Mouse (Mus musculus) intestine, embryonic 16.5 days (tissue): ENCODE data around the gene Kif26b. TPM values are rescaled to one million over a fixed set of nuclear protein-coding genes. Genes with fewer than 3 reads are reported as not detected.

Experiments
- ATAC-seq: fragments of 200-750 bp; cut with Nextera tagmentation; 2 replicates; pipeline ENCODE4 v1.8.0; 2017; ENCODE audit warnings: moderate TSS enrichment, moderate library complexity
- H3K27ac ChIP-seq: fragments of 300-500 bp; sonication (generic); 2 replicates; pipeline ENCODE4 v1.5.1; 2014; ENCODE audit warnings: mild to moderate bottlenecking, low read length
- H3K27me3 ChIP-seq: fragments of 300-500 bp; sonication (generic); replicated peaks from 2 replicates; pipeline ENCODE4 v1.6.1; 2014; ENCODE audit warnings: low read length, control low read depth, mixed read lengths; ENCODE audit not compliant: control insufficient read depth, insufficient read depth
- H3K36me3 ChIP-seq: fragments of 300-500 bp; sonication (generic); 2 replicates; pipeline ENCODE4 v1.6.1; 2014; ENCODE audit warnings: low read length, control low read depth; ENCODE audit not compliant: control insufficient read depth, insufficient read depth
- H3K4me1 ChIP-seq: fragments of 300-500 bp; sonication (generic); 2 replicates; pipeline ENCODE4 v1.6.1; 2014; ENCODE audit warnings: low read length, control low read depth, mixed read lengths; ENCODE audit not compliant: control insufficient read depth, insufficient read depth
- H3K4me2 ChIP-seq: fragments of 300-500 bp; sonication (generic); 2 replicates; pipeline ENCODE4 v1.6.1; 2014; ENCODE audit warnings: low read depth, low read length, control low read depth
- H3K4me3 ChIP-seq: fragments of 300-500 bp; sonication (generic); 2 replicates; pipeline ENCODE4 v1.5.1; 2014; ENCODE audit warnings: mild to moderate bottlenecking, low read length
- H3K9ac ChIP-seq: fragments of 300-500 bp; sonication (generic); 2 replicates; pipeline ENCODE4 v1.6.1; 2014; ENCODE audit warnings: low read depth, low read length
- H3K9me3 ChIP-seq: fragments of 300-500 bp; sonication (generic); 2 replicates; pipeline ENCODE4 v1.6.1; 2016; ENCODE audit warnings: low read length, control low read depth; ENCODE audit not compliant: control insufficient read depth
- WGBS: fragments of 180-500 bp; shearing (Covaris S2); extraction: QIAGEN DNeasy Blood & Tissue Kit; methylation state at CpG from one replicate; pipeline ENCODE4 v1.1.7; 2014; 5-methylcytosine and 5-hydroxymethylcytosine counted together
- polyA plus RNA-seq: library from polyadenylated mRNA; unstranded; fragments of >200 nt; fragmentation: Nextera tagmentation; extraction: Ambion mirVana; gene quantifications from 2 replicates; pipeline ENCODE4 v1.2.1, GENCODE M21; 2015

The Kif26b gene
- polyA plus RNA-seq, 1 experiment from 2014 or later, result 1.5 TPM

- no peak overlapping the region for H3K27ac ChIP-seq
- WGBS, result 88% methylated on average over 10 of the region's 10 CpGs
- ATAC-seq, result no peak
These were observed 443.1 kb downstream of the Kif26b start for GRCm38 (mm10) chr1:178972055-178972454.

DNA sequence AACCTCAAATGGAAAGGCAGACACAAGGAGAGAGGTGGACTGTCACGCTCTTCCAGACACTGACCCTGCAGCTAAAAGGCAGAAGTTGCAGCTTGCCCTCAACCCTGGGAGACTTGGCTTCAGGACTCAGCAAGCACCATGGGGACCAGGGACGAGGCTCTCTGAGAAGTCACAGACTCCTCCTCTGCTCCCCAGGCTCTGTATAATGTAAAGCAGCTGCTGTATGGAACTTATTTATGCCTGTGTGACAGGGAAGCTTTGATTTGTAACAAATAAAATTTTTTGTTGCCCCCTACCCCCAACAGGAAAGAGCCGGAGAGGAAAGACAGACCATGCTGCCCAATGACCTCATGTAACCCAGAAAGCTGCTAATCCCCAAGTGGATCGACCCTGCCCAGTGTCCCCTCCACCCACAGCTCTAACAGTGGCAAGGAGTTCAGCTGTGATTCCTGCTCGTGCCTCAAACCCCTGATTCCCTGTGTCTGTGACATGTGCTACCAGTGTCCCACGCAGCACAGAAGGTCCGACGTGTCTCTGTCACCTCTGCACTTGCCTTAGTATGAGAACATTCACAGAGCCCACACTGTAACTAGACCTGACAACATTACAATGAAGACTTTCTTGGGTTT lies 449.8 kb downstream of the Kif26b start:
- Histone ChIP-seq H3K4me2 (no peak overlapping the region), H3K36me3 (no peaks in the 10 kb centered on the region), H3K9ac (no peak overlapping the region), H3K9me3 (no peaks in the 10 kb centered on the region), H3K27ac (no peak overlapping the region), H3K27me3 (no peaks in the 10 kb centered on the region), H3K4me3 (no peak overlapping the region), H3K4me1 (peaks cover 2% of the 10 kb centered on the region; the same call in 1 of the 2 replicates)
- no peak for ATAC-seq
- 40% methylated on average over 8 of the region's 8 CpGs for WGBS

More at GRCm38 (mm10) chr1:178972055-178972454, 443.1 kb downstream of the Kif26b start:
- Histone ChIP-seq H3K9me3 (no peaks in the 10 kb centered on the region), H3K9ac (no peak overlapping the region), H3K4me3 (no peak overlapping the region), H3K4me1 (no peaks in the 10 kb centered on the region; the same call in 1 of the 2 replicates), H3K4me2 (no peak overlapping the region), H3K27me3 (no peaks in the 10 kb centered on the region), H3K36me3 (no peaks in the 10 kb centered on the region)

GRCm38 (mm10) chr1:178980185-178980584 lies 451.3 kb downstream of the Kif26b start:
- H3K27me3 ChIP-seq, result no peaks in the 10 kb centered on the region
- H3K4me2 ChIP-seq, result no peak overlapping the region
- ATAC-seq, result no peak
- H3K4me1 ChIP-seq, result peaks cover 2% of the 10 kb centered on the region; the same call in 1 of the 2 replicates
- H3K9me3 ChIP-seq, result no peaks in the 10 kb centered on the region
- H3K4me3 ChIP-seq, result no peak overlapping the region
- H3K27ac ChIP-seq, result no peak overlapping the region
- H3K9ac ChIP-seq, result no peak overlapping the region
- H3K36me3 ChIP-seq, result no peaks in the 10 kb centered on the region

DNA sequence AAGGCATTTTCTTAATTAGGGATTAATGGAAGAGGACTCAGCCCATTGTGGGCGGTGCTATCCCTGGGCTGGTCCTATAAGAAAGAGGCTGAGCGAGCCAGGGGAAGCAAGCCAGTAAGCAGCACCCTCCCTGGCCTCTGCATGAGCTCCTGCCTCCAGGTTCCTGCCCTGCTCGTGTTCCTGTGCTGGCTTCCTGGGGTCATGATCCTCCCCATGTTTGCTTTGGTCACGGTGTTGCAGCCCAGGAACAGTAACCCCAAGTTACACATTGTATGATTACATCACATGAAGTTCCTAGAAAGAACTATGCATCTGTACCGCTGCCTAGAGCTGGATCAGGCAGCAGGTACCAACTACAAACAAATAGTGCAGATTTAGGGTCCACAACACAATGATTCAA lies 452.7 kb downstream of the Kif26b start:
- H3K27me3 ChIP-seq, result no peaks in the 10 kb centered on the region
- no peak overlapping the region for H3K4me2 ChIP-seq
- 70% methylated on average over 5 of the region's 5 CpGs for WGBS
- H3K4me1 ChIP-seq, result peaks cover 2% of the 10 kb centered on the region; the same call in 1 of the 2 replicates
- no peak overlapping the region for H3K9ac ChIP-seq
- no peaks in the 10 kb centered on the region for H3K36me3 ChIP-seq
- no peak overlapping the region for H3K4me3 ChIP-seq
- no peaks in the 10 kb centered on the region for H3K9me3 ChIP-seq
- no peak for ATAC-seq
- H3K27ac ChIP-seq, result no peak overlapping the region

GRCm38 (mm10) chr1:178988176-178988575 lies 459.3 kb downstream of the Kif26b start:
- Histone ChIP-seq H3K9ac (no peak overlapping the region), H3K27ac (no peak overlapping the region), H3K4me3 (no peak overlapping the region), H3K36me3 (no peaks in the 10 kb centered on the region), H3K27me3 (no peaks in the 10 kb centered on the region), H3K4me2 (no peak overlapping the region), H3K9me3 (no peaks in the 10 kb centered on the region), H3K4me1 (no peaks in the 10 kb centered on the region)
- 66% methylated on average over 1 of the region's 1 CpGs for WGBS
- no peak for ATAC-seq

Other genes with a start within 250 kb of the Kif26b start
- gene Cox20, start 210.0 kb upstream of the Kif26b start, polyA plus RNA-seq, result 136 and 142 TPM in 2 replicates
- 137 and 155 TPM in 2 replicates for gene Hnrnpu, start 191.3 kb upstream of the Kif26b start, polyA plus RNA-seq
- 6.1 and 8.8 TPM in 2 replicates for gene Efcab2, start 123.0 kb upstream of the Kif26b start, polyA plus RNA-seq